ENCODE assay signal across 14 mouse cellular contexts in genomic region chr9:58613790-58614189, GRCm38 (mm10). TPM values are rescaled to one million over a fixed set of nuclear protein-coding genes. Genes with fewer than 3 reads are reported as not detected.
A peak's percentile ranks its signal among the peaks of the same experiment; 100 is the strongest.
DNase-seq lines count a peak whose midpoint lies in the region; ATAC-seq and TF ChIP-seq lines count a peak whose summit lies in the region.
"Had no signal": no experiment of that assay in that cellular context is flagged by ENCODE, and none has a peak within 500 bp of the region (broad histone marks: within the 10 kb centered on the region; RNA-seq: fewer than 3 reads in every experiment).

No protein-coding gene starts in this region.

- H3K4me2 ChIP-seq in forebrain, postnatal 0 days (ENCODE audit: low read depth): no peak overlapping the region
- no peak overlapping the region for H3K4me2 ChIP-seq in forebrain, embryonic 12.5 days
- no peak overlapping the region for H3K4me2 ChIP-seq in heart, postnatal 0 days (ENCODE audit: low read depth, low read length)
- H3K4me2 ChIP-seq in hindbrain, embryonic 16.5 days (ENCODE audit: low read length): no peak overlapping the region
- H3K4me2 ChIP-seq: lung, embryonic 15.5 days; neural tube, embryonic 15.5 days had no signal

- no peak overlapping the region for H3K4me3 ChIP-seq in forebrain, postnatal 0 days (ENCODE audit: low read depth, low read length)
- H3K4me3 ChIP-seq in forebrain, embryonic 12.5 days (replicated peaks): no peak overlapping the region
- H3K4me3 ChIP-seq in heart, postnatal 0 days (ENCODE audit: low read depth, low read length): no peak overlapping the region
- H3K4me3 ChIP-seq in hindbrain, embryonic 16.5 days (ENCODE audit: low read length): no peak overlapping the region
- H3K4me3 ChIP-seq: lung, embryonic 15.5 days; neural tube, embryonic 15.5 days had no signal

- no peaks in the 10 kb centered on the region for H3K27me3 ChIP-seq in forebrain, postnatal 0 days (ENCODE audit: insufficient read depth, low read length)
- no peaks in the 10 kb centered on the region for H3K27me3 ChIP-seq in forebrain, embryonic 12.5 days
- H3K27me3 ChIP-seq in heart, postnatal 0 days (ENCODE audit: control insufficient read depth, insufficient read depth, low read length): no peaks in the 10 kb centered on the region
- H3K27me3 ChIP-seq in hindbrain, embryonic 16.5 days (replicated peaks; ENCODE audit: control insufficient read depth, insufficient read depth, low read length): no peaks in the 10 kb centered on the region
- H3K27me3 ChIP-seq: lung, embryonic 15.5 days; neural tube, embryonic 15.5 days had no signal

- no peaks in the 10 kb centered on the region for H3K4me1 ChIP-seq in forebrain, postnatal 0 days (ENCODE audit: insufficient read depth)
- no peaks in the 10 kb centered on the region for H3K4me1 ChIP-seq in forebrain, embryonic 12.5 days
- peaks cover 17% of the 10 kb centered on the region for H3K4me1 ChIP-seq in heart, postnatal 0 days (ENCODE audit: control insufficient read depth, insufficient read depth)
- no peaks in the 10 kb centered on the region for H3K4me1 ChIP-seq in hindbrain, embryonic 16.5 days (ENCODE audit: control insufficient read depth, insufficient read depth, low read depth, low read length)
- H3K4me1 ChIP-seq: neural tube, embryonic 15.5 days had no signal

- DNase-seq in forebrain, postnatal 0 days: peak; percentile 11
- peak; percentile 36 for DNase-seq in heart, postnatal 0 days (ENCODE audit: low spot score)
- DNase-seq in heart, postnatal 4 days: no peak
- DNase-seq in Muller cell, postnatal 12 days (ENCODE audit: inconsistent ontology term): peak; percentile 49
- DNase-seq in cerebellum, adult 9-11 months: peak; percentile 55
- no peak for DNase-seq in spleen, postnatal 4 days (ENCODE audit: low spot score in 2 of 2)
- DNase-seq: kidney, postnatal 10 days; liver had no signal

- 74% methylated on average over 1 of the region's 1 CpGs for WGBS in forebrain, postnatal 0 days
- WGBS in forebrain, embryonic 12.5 days: 72% methylated on average over 1 of the region's 1 CpGs
- WGBS in heart, postnatal 0 days: 90% methylated on average over 1 of the region's 1 CpGs
- 83% methylated on average over 1 of the region's 1 CpGs for WGBS in hindbrain, embryonic 16.5 days

- no peak overlapping the region for H3K27ac ChIP-seq in forebrain, postnatal 0 days (ENCODE audit: low read depth, low read length)
- no peak overlapping the region for H3K27ac ChIP-seq in forebrain, embryonic 12.5 days
- peak overlapping the region; percentile 70 for H3K27ac ChIP-seq in heart, postnatal 0 days (ENCODE audit: low read depth)
- H3K27ac ChIP-seq in hindbrain, embryonic 16.5 days (ENCODE audit: low read depth, low read length): no peak overlapping the region
- H3K27ac ChIP-seq: lung, embryonic 15.5 days; neural tube, embryonic 15.5 days had no signal

- TF ChIP-seq CTCF in forebrain, postnatal 0 days (IDR thresholded peaks at IDR 0.05; ENCODE audit: low read depth): no peak
- TF ChIP-seq CTCF in heart, postnatal 0 days (IDR thresholded peaks at IDR 0.05; ENCODE audit: low read depth): no peak

- no peaks in the 10 kb centered on the region for H3K36me3 ChIP-seq in forebrain, postnatal 0 days (ENCODE audit: insufficient read depth)
- H3K36me3 ChIP-seq in forebrain, embryonic 12.5 days (replicated peaks): no peaks in the 10 kb centered on the region
- H3K36me3 ChIP-seq in heart, postnatal 0 days (replicated peaks; ENCODE audit: control insufficient read depth, insufficient read depth, low read length): no peaks in the 10 kb centered on the region
- no peaks in the 10 kb centered on the region for H3K36me3 ChIP-seq in hindbrain, embryonic 16.5 days (ENCODE audit: control insufficient read depth, insufficient read depth, low read length)
- H3K36me3 ChIP-seq: lung, embryonic 15.5 days; neural tube, embryonic 15.5 days had no signal

- no peaks in the 10 kb centered on the region for H3K9me3 ChIP-seq in forebrain, postnatal 0 days (ENCODE audit: low read length)
- no peaks in the 10 kb centered on the region for H3K9me3 ChIP-seq in forebrain, embryonic 12.5 days
- no peaks in the 10 kb centered on the region for H3K9me3 ChIP-seq in heart, postnatal 0 days (replicated peaks; ENCODE audit: control insufficient read depth, low read length)
- no peaks in the 10 kb centered on the region for H3K9me3 ChIP-seq in hindbrain, embryonic 16.5 days (ENCODE audit: control insufficient read depth, low read length)
- H3K9me3 ChIP-seq: lung, embryonic 15.5 days; neural tube, embryonic 15.5 days had no signal

- H3K9ac ChIP-seq in forebrain, postnatal 0 days: no peak overlapping the region
- H3K9ac ChIP-seq in forebrain, embryonic 12.5 days: no peak overlapping the region
- no peak overlapping the region for H3K9ac ChIP-seq in heart, postnatal 0 days (replicated peaks; ENCODE audit: low read depth, low read length)
- H3K9ac ChIP-seq in hindbrain, embryonic 16.5 days (ENCODE audit: low read depth, low read length): no peak overlapping the region
- H3K9ac ChIP-seq: lung, embryonic 15.5 days; neural tube, embryonic 15.5 days had no signal

- no peak for ATAC-seq in forebrain, postnatal 0 days
- ATAC-seq in forebrain, embryonic 12.5 days (ENCODE audit: low FRiP score): no peak
- ATAC-seq in heart, postnatal 0 days (ENCODE audit: insufficient read depth, low read depth): no peak
- no peak for ATAC-seq in hindbrain, embryonic 16.5 days
- ATAC-seq: inflammation-experienced regulatory T-cells, adult 6 months had no signal

- no peak for TF ChIP-seq EP300 in heart, postnatal 0 days (IDR thresholded peaks at IDR 0.05; ENCODE audit: low read depth)

RNA-seq across cellular contexts. Expression of gene Nptn, which starts 31.8 kb away (rescaled TPM):
- 275 and 298 TPM in 2 replicates for total RNA-seq in forebrain, postnatal 0 days (2014; rRNA removed)
- 231 and 236 TPM in 2 replicates for polyA plus RNA-seq in forebrain, postnatal 0 days (2015; fragmentation: Nextera tagmentation; extraction: Ambion mirVana)
- polyA plus RNA-seq in forebrain, embryonic 12.5 days (2016; fragmentation: Nextera tagmentation; extraction: Ambion mirVana): 69.6 and 71.6 TPM in 2 replicates
- 234 and 402 TPM in 2 replicates for total RNA-seq in heart, postnatal 0 days (2014; rRNA removed; ENCODE audit: low replicate concordance)
- polyA plus RNA-seq in heart, postnatal 0 days (2015; fragmentation: Nextera tagmentation; extraction: Ambion mirVana): 96.5 and 101 TPM in 2 replicates
- 100 to 1,000 TPM; 194 to 206 TPM for total RNA-seq in heart, postnatal 4 days (2021)
- polyA plus RNA-seq in hindbrain, embryonic 16.5 days (2015; fragmentation: Nextera tagmentation; extraction: Ambion mirVana): 216 and 258 TPM in 2 replicates

RNA-seq across cellular contexts. Expression of gene Cd276, which starts 58.6 kb away (rescaled TPM):
- total RNA-seq in forebrain, postnatal 0 days (2014; rRNA removed): 21.1 and 26.0 TPM in 2 replicates
- polyA plus RNA-seq in forebrain, postnatal 0 days (2015; fragmentation: Nextera tagmentation; extraction: Ambion mirVana): 23.7 and 26.2 TPM in 2 replicates
- 32.2 and 35.9 TPM in 2 replicates for polyA plus RNA-seq in forebrain, embryonic 12.5 days (2016; fragmentation: Nextera tagmentation; extraction: Ambion mirVana)
- 14.2 and 27.6 TPM in 2 replicates for total RNA-seq in heart, postnatal 0 days (2014; rRNA removed; ENCODE audit: low replicate concordance)
- polyA plus RNA-seq in heart, postnatal 0 days (2015; fragmentation: Nextera tagmentation; extraction: Ambion mirVana): 13.1 and 14.5 TPM in 2 replicates
- 10 to 100 TPM; 35.9 to 39.8 TPM for total RNA-seq in heart, postnatal 4 days (2021)
- 24.6 and 33.7 TPM in 2 replicates for polyA plus RNA-seq in hindbrain, embryonic 16.5 days (2015; fragmentation: Nextera tagmentation; extraction: Ambion mirVana)
- total RNA-seq: megakaryocyte-erythroid progenitor cell, adult 5-6 weeks had no signal
- polyA plus RNA-seq: inflammation-experienced regulatory T-cells, adult 6 months had no signal

Comparison
In these comparisons a context has a peak if more than half of its experiments do, and no peak if none do; other contexts are left out.
1. DNase-seq: peak in forebrain, postnatal 0 days (single experiment), heart, postnatal 0 days (single experiment), Muller cell, postnatal 12 days (single experiment) and cerebellum, adult 9-11 months (single experiment); none in heart, postnatal 4 days (single experiment) and spleen, postnatal 4 days (0 of 2).